Mouse (Mus musculus) stomach, postnatal 0 days (tissue): ENCODE measurements at regions not wholly inside any gene's neighbourhood (a gene's known extent, or its start where the extent isn't known, plus 50 kb on each side); places are given as distances from the start of the nearest gene placed in this dataset.

Source experiments
- ATAC-seq: fragments of 200-750 bp; cut with Nextera tagmentation; 2 replicates; pipeline ENCODE4 v1.8.0; 2017; ENCODE audit not compliant: low FRiP score, low TSS enrichment
- DNase-seq: peaks from one replicate; pipeline ENCODE4 v3.0.0-alpha.2; 2016; ENCODE audit warnings: low spot score
- H3K27ac ChIP-seq: fragments of 300-500 bp; sonication (generic); replicated peaks from 2 replicates; pipeline ENCODE4 v1.5.1; 2014; ENCODE audit warnings: mild to moderate bottlenecking, control low read depth
- H3K27me3 ChIP-seq: fragments of 300-500 bp; sonication (generic); 2 replicates; pipeline ENCODE4 v1.6.1; 2014; ENCODE audit warnings: low read length; ENCODE audit not compliant: control insufficient read depth, insufficient read depth
- H3K36me3 ChIP-seq: fragments of 300-500 bp; sonication (generic); 2 replicates; pipeline ENCODE4 v1.6.1; 2014; ENCODE audit warnings: low read length, mixed read lengths; ENCODE audit not compliant: control insufficient read depth, insufficient read depth
- H3K4me1 ChIP-seq: fragments of 300-500 bp; sonication (generic); replicated peaks from 2 replicates; pipeline ENCODE4 v1.6.1; 2014; ENCODE audit warnings: antibody characterized with exemption; ENCODE audit not compliant: control insufficient read depth, insufficient read depth
- H3K4me2 ChIP-seq: fragments of 300-500 bp; sonication (generic); replicated peaks from 2 replicates; pipeline ENCODE4 v1.6.1; 2014; ENCODE audit warnings: low read depth, mild to moderate bottlenecking, control low read depth, moderate library complexity
- H3K4me3 ChIP-seq: fragments of 300-500 bp; sonication (generic); 2 replicates; pipeline ENCODE4 v1.5.1; 2014; ENCODE audit warnings: low read depth, low read length, control low read depth
- H3K9ac ChIP-seq: fragments of 300-500 bp; sonication (generic); 2 replicates; pipeline ENCODE4 v1.6.1; 2014; ENCODE audit warnings: mild to moderate bottlenecking, low read length, control low read depth, mixed read lengths
- H3K9me3 ChIP-seq: fragments of 300-500 bp; sonication (generic); 2 replicates; pipeline ENCODE4 v1.6.1; 2016; ENCODE audit warnings: low read length; ENCODE audit not compliant: control insufficient read depth
- CTCF ChIP-seq: IDR thresholded peaks from 2 replicates; pipeline ENCODE4 v1.5.1; 2016; ENCODE audit warnings: antibody characterized with exemption, low read depth, mild to moderate bottlenecking, moderate library complexity
- EP300 ChIP-seq: optimal IDR thresholded peaks from 2 replicates; pipeline ENCODE3; 2016; ENCODE audit warnings: antibody characterized with exemption
- WGBS: fragments of 180-500 bp; shearing (Covaris S2); extraction: QIAGEN DNeasy Blood & Tissue Kit; methylation state at CpG from one replicate; pipeline ENCODE4 v1.1.7; 2014; 5-methylcytosine and 5-hydroxymethylcytosine counted together

DNA sequence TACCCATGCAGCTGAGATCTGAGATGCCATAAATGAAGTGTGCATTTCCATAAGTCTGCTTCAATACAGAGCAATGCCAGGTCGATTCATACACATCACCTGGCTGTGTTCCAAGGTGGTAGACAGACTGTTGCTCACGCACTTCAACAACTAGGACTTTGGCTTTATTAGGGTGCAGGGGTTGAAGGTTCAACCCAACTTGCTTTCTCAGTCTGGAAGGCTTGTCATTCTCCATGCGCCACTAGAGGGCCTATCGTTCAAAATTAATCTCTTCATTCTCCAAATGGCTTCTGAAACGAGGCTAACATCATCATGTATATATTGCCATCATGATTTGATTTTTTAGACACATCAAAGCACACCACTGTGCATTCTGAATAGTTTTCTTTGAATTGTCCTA, 127.0 kb upstream of the Tmem164 start:
- no peaks in the 10 kb centered on the region for H3K27me3 ChIP-seq

DNA sequence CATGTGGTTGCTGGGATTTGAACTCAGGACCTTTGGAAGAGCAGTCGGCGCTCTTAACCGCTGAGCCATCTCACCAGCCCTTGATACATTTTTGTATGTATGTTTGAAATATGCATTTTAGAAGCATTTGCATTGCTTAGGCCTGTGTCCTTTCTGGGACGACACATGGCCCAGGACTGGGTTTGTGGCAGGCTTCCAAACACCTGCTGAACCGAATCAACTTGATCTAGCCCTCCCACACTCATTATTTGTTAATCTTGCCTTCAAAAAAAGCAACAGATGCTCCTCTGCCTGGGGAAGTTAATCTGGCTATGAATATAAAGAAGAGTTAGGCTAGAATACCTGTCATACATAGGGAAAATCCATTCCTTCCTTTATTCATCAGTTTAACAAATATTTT, 123.7 kb upstream of the Tmem164 start:
- no peak overlapping the region for H3K4me3 ChIP-seq
- H3K27ac ChIP-seq, result no peak overlapping the region
- no peaks in the 10 kb centered on the region for H3K4me1 ChIP-seq
- TF ChIP-seq EP300, result no peak
- no peak for TF ChIP-seq CTCF
- no peak overlapping the region for H3K9ac ChIP-seq
- ATAC-seq, result no peak
- no peak for DNase-seq
- WGBS, result 78% methylated on average over 5 of the region's 5 CpGs
- H3K9me3 ChIP-seq, result no peaks in the 10 kb centered on the region
- H3K4me2 ChIP-seq, result no peak overlapping the region
- no peaks in the 10 kb centered on the region for H3K27me3 ChIP-seq
- no peaks in the 10 kb centered on the region for H3K36me3 ChIP-seq

More for the DNA sequence above, 127.0 kb upstream of the Tmem164 start:
- TF ChIP-seq CTCF (peak; percentile 72), EP300 (no peak)
- H3K9me3 ChIP-seq, result no peaks in the 10 kb centered on the region
- H3K27ac ChIP-seq, result no peak overlapping the region
- H3K4me3 ChIP-seq, result no peak overlapping the region
- no peaks in the 10 kb centered on the region for H3K4me1 ChIP-seq
- ATAC-seq (no peak), DNase-seq (peak; percentile 17)
- no peaks in the 10 kb centered on the region for H3K36me3 ChIP-seq
- H3K9ac ChIP-seq, result no peak overlapping the region
- H3K4me2 ChIP-seq, result no peak overlapping the region
- whole genome bisulfite sequencing, result 19% methylated on average over 5 of the region's 5 CpGs

DNA sequence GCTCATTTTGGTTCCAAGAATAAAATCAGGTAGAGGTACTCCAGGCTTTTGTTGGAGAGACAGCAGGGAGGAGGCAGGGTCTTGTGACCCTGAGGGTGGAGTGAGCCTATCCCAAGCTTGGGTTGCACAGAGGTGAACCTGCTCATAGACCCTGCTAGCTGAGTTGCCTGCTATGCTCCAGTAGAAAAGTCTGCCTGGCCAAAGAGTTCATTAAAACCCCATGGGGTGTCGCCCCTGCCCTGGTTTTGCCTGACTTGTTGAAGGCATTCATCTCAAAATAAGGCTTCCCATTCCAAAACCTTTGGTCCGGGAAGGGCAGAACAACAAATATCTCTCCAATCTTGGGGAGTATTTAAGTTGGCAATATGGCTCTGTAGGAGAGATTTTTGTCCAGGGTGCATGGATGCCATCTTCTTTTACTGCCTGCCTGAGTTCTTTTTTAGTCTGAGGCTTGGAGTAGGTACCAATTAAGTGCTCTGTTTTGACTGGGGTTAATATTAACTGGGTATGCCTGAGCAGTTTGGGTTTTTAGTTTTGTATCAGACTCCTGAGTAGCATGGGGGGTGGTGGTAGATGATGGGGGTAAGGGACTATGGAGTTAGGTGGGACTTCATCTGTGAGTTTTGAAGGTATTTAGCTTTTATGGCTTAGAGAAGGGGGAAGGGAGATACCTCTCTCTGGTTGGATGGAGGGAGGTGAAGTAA, 120.8 kb upstream of the Tmem164 start:
- Histone ChIP-seq H3K27me3 (no peaks in the 10 kb centered on the region), H3K4me2 (no peak overlapping the region), H3K27ac (no peak overlapping the region), H3K9ac (no peak overlapping the region), H3K4me1 (no peaks in the 10 kb centered on the region), H3K9me3 (no peaks in the 10 kb centered on the region), H3K36me3 (no peaks in the 10 kb centered on the region), H3K4me3 (no peak overlapping the region)
- no peak for ATAC-seq
- WGBS, result 58% methylated on average over 2 of the region's 2 CpGs
- peak; percentile 31 for DNase-seq
- peak; percentile 57 for TF ChIP-seq CTCF
- TF ChIP-seq EP300, result no peak

DNA sequence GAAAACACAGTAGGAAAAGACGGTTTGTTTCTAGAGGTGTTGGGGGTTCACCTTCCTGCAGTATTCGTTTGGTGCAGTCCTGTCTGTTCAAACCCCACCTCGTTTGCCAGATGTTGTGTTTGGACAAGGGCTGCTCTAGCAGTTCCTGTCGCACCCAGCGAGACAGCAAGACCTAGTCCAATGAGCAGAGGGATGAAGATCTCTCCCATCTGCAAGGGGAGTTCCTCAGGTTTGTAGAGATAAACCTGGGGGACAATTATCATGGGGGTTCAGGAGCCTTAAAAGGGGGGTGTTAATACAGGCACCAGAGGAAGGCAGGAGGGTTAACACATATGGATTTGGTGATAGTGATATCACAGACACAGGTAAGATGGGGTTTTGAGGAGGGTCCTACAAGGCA, 119.4 kb upstream of the Tmem164 start:
- H3K9me3 ChIP-seq, result no peaks in the 10 kb centered on the region
- H3K4me2 ChIP-seq, result no peak overlapping the region
- TF ChIP-seq EP300, result no peak
- TF ChIP-seq CTCF, result no peak
- no peak overlapping the region for H3K4me3 ChIP-seq
- no peak overlapping the region for H3K9ac ChIP-seq
- no peak for DNase-seq
- H3K27me3 ChIP-seq, result no peaks in the 10 kb centered on the region
- no peaks in the 10 kb centered on the region for H3K4me1 ChIP-seq
- no peak overlapping the region for H3K27ac ChIP-seq
- ATAC-seq, result no peak
- WGBS, result 69% methylated on average over 5 of the region's 5 CpGs
- no peaks in the 10 kb centered on the region for H3K36me3 ChIP-seq

DNA sequence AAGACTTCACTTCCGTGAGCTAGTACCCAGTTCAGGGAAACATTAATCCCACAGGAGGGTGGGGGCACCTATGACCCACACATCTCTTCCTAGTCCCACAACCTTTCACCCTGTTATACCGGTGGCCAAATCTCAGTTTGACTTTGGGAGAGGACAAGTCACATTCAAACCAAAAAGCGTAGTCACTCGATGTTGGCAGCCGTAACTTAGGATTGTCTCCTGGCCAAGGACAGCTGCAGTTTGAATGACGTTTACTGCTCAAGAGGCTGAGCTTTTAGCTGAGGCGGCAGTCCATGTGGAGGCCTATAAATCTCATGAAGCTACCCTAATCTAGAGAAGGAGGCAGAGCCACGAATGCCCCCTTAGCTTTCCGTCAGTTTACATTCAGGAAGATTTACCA, 117.0 kb upstream of the Tmem164 start:
- Histone ChIP-seq H3K4me1 (no peaks in the 10 kb centered on the region), H3K36me3 (no peaks in the 10 kb centered on the region), H3K4me2 (no peak overlapping the region), H3K27ac (no peak overlapping the region), H3K9ac (no peak overlapping the region), H3K27me3 (no peaks in the 10 kb centered on the region), H3K9me3 (no peaks in the 10 kb centered on the region), H3K4me3 (no peak overlapping the region)
- DNase-seq (no peak), ATAC-seq (no peak)
- TF ChIP-seq CTCF (no peak), EP300 (no peak)
- 66% methylated on average over 9 of the region's 9 CpGs for WGBS

DNA sequence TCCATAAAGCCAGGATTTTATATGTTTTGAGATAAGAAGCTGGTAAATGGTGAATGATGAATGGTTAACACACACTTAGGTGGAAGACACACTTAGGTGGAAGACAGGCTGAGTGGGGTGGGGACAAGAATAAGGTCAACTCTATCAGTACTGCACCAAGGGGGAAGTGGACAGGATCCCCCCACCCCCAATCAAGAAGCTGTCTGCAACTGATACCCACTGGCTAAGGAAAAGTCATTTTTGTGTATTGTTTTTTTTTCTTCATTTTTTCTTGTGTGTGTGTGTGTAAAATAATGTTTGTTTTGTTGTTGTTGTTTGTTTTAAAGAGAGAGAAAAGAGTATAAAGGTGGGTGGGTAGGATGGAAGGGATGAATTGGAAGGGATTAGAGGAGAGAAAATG, 109.4 kb upstream of the Tmem164 start:
- H3K27me3 ChIP-seq, result no peaks in the 10 kb centered on the region

More for the DNA sequence above, 109.4 kb upstream of the Tmem164 start:
- Histone ChIP-seq H3K9me3 (no peaks in the 10 kb centered on the region), H3K9ac (no peak overlapping the region), H3K4me2 (no peak overlapping the region), H3K27ac (no peak overlapping the region), H3K36me3 (no peaks in the 10 kb centered on the region), H3K4me1 (no peaks in the 10 kb centered on the region), H3K4me3 (no peak overlapping the region)
- ATAC-seq, result no peak
- TF ChIP-seq EP300 (no peak), CTCF (no peak)
- no peak for DNase-seq
